Mouse (Mus musculus): ENCODE data around the gene Elmo1. TPM values are rescaled to one million over a fixed set of nuclear protein-coding genes. Genes with fewer than 3 reads are reported as not detected.

The Elmo1 gene
- polyA plus RNA-seq, 1 experiment from 2014 or later = 49.6 TPM

GRCm38 (mm10) chr13:20556739-20557138 is 466.3 kb downstream of the Elmo1 start:
- Histone ChIP-seq H3K9ac (ENCODE audit: low read depth, low read length) (no peak overlapping the region), H3K4me1 (ENCODE audit: control insufficient read depth, insufficient read depth, low read depth, low read length) (no peaks in the 10 kb centered on the region), H3K27me3 (replicated peaks; ENCODE audit: control insufficient read depth, insufficient read depth, low read length) (no peaks in the 10 kb centered on the region), H3K27ac (ENCODE audit: low read depth, low read length) (no peak overlapping the region), H3K9me3 (ENCODE audit: control insufficient read depth, low read length) (no peaks in the 10 kb centered on the region), H3K4me3 (ENCODE audit: low read length) (no peak overlapping the region), H3K4me2 (ENCODE audit: low read length) (no peak overlapping the region), H3K36me3 (ENCODE audit: control insufficient read depth, insufficient read depth, low read length) (no peaks in the 10 kb centered on the region)
- ATAC-seq = no peak; the same call in 1 of the 2 replicates
- WGBS = 81% methylated on average over 10 of the region's 10 CpGs

GRCm38 (mm10) chr13:20557156-20557555 is 466.8 kb downstream of the Elmo1 start:
- ATAC-seq = no peak
- Histone ChIP-seq H3K4me1 (ENCODE audit: control insufficient read depth, insufficient read depth, low read depth, low read length) (no peaks in the 10 kb centered on the region), H3K4me2 (ENCODE audit: low read length) (no peak overlapping the region), H3K36me3 (ENCODE audit: control insufficient read depth, insufficient read depth, low read length) (no peaks in the 10 kb centered on the region), H3K9ac (ENCODE audit: low read depth, low read length) (no peak overlapping the region), H3K27ac (ENCODE audit: low read depth, low read length) (no peak overlapping the region), H3K27me3 (replicated peaks; ENCODE audit: control insufficient read depth, insufficient read depth, low read length) (no peaks in the 10 kb centered on the region), H3K9me3 (ENCODE audit: control insufficient read depth, low read length) (no peaks in the 10 kb centered on the region), H3K4me3 (ENCODE audit: low read length) (no peak overlapping the region)
- WGBS = 43% methylated on average over 8 of the region's 8 CpGs

- H3K36me3 ChIP-seq (ENCODE audit: control insufficient read depth, insufficient read depth, low read length) = no peaks in the 10 kb centered on the region
- no peak overlapping the region for H3K9ac ChIP-seq (ENCODE audit: low read depth, low read length)
- no peak overlapping the region for H3K4me2 ChIP-seq (ENCODE audit: low read length)
- no peak overlapping the region for H3K27ac ChIP-seq (ENCODE audit: low read depth, low read length)
- no peak overlapping the region for H3K4me3 ChIP-seq (ENCODE audit: low read length)
- no peaks in the 10 kb centered on the region for H3K4me1 ChIP-seq (ENCODE audit: control insufficient read depth, insufficient read depth, low read depth, low read length)
- 87% methylated on average over 2 of the region's 2 CpGs for WGBS
- no peaks in the 10 kb centered on the region for H3K9me3 ChIP-seq (ENCODE audit: control insufficient read depth, low read length)
- ATAC-seq = peak; percentile 41
- no peaks in the 10 kb centered on the region for H3K27me3 ChIP-seq (replicated peaks; ENCODE audit: control insufficient read depth, insufficient read depth, low read length)
These were observed 468.0 kb downstream of the Elmo1 start for GRCm38 (mm10) chr13:20558376-20558775.

- Histone ChIP-seq H3K4me3 (ENCODE audit: low read length) (no peak overlapping the region), H3K9me3 (ENCODE audit: control insufficient read depth, low read length) (no peaks in the 10 kb centered on the region), H3K4me2 (ENCODE audit: low read length) (no peak overlapping the region), H3K27ac (ENCODE audit: low read depth, low read length) (no peak overlapping the region), H3K9ac (ENCODE audit: low read depth, low read length) (no peak overlapping the region), H3K4me1 (ENCODE audit: control insufficient read depth, insufficient read depth, low read depth, low read length) (no peaks in the 10 kb centered on the region), H3K36me3 (ENCODE audit: control insufficient read depth, insufficient read depth, low read length) (no peaks in the 10 kb centered on the region), H3K27me3 (replicated peaks; ENCODE audit: control insufficient read depth, insufficient read depth, low read length) (no peaks in the 10 kb centered on the region)
- 88% methylated on average over 9 of the region's 9 CpGs for WGBS
- no peak for ATAC-seq
These were observed 474.0 kb downstream of the Elmo1 start for GRCm38 (mm10) chr13:20564414-20564813.

- no peaks in the 10 kb centered on the region for H3K9me3 ChIP-seq (ENCODE audit: control insufficient read depth, low read length)
- ATAC-seq = no peak
- H3K27me3 ChIP-seq (replicated peaks; ENCODE audit: control insufficient read depth, insufficient read depth, low read length) = no peaks in the 10 kb centered on the region
- no peaks in the 10 kb centered on the region for H3K4me1 ChIP-seq (ENCODE audit: control insufficient read depth, insufficient read depth, low read depth, low read length)
- no peak overlapping the region for H3K9ac ChIP-seq (ENCODE audit: low read depth, low read length)
- peaks cover 3% of the 10 kb centered on the region for H3K36me3 ChIP-seq (ENCODE audit: control insufficient read depth, insufficient read depth, low read length)
- H3K27ac ChIP-seq (ENCODE audit: low read depth, low read length) = no peak overlapping the region
- 98% methylated on average over 2 of the region's 2 CpGs for WGBS
- H3K4me3 ChIP-seq (ENCODE audit: low read length) = no peak overlapping the region
- no peak overlapping the region for H3K4me2 ChIP-seq (ENCODE audit: low read length)
These were observed 484.8 kb downstream of the Elmo1 start for GRCm38 (mm10) chr13:20575186-20575585.

GRCm38 (mm10) chr13:20585868-20586267 is 495.5 kb downstream of the Elmo1 start:
- Histone ChIP-seq H3K4me2 (ENCODE audit: low read length) (no peak overlapping the region), H3K9ac (ENCODE audit: low read depth, low read length) (no peak overlapping the region), H3K4me1 (ENCODE audit: control insufficient read depth, insufficient read depth, low read depth, low read length) (no peaks in the 10 kb centered on the region), H3K36me3 (ENCODE audit: control insufficient read depth, insufficient read depth, low read length) (peaks cover 9% of the 10 kb centered on the region), H3K27ac (ENCODE audit: low read depth, low read length) (no peak overlapping the region), H3K4me3 (ENCODE audit: low read length) (no peak overlapping the region), H3K9me3 (ENCODE audit: control insufficient read depth, low read length) (no peaks in the 10 kb centered on the region), H3K27me3 (replicated peaks; ENCODE audit: control insufficient read depth, insufficient read depth, low read length) (no peaks in the 10 kb centered on the region)
- 71% methylated on average over 4 of the region's 4 CpGs for WGBS
- no peak for ATAC-seq

GRCm38 (mm10) chr13:20586462-20586861 is 496.1 kb downstream of the Elmo1 start:
- Histone ChIP-seq H3K4me2 (ENCODE audit: low read length) (no peak overlapping the region), H3K9me3 (ENCODE audit: control insufficient read depth, low read length) (no peaks in the 10 kb centered on the region), H3K4me3 (ENCODE audit: low read length) (no peak overlapping the region), H3K9ac (ENCODE audit: low read depth, low read length) (no peak overlapping the region), H3K27ac (ENCODE audit: low read depth, low read length) (no peak overlapping the region), H3K27me3 (replicated peaks; ENCODE audit: control insufficient read depth, insufficient read depth, low read length) (no peaks in the 10 kb centered on the region), H3K4me1 (ENCODE audit: control insufficient read depth, insufficient read depth, low read depth, low read length) (no peaks in the 10 kb centered on the region), H3K36me3 (ENCODE audit: control insufficient read depth, insufficient read depth, low read length) (peaks cover 8% of the 10 kb centered on the region)
- no peak for ATAC-seq
- 95% methylated on average over 3 of the region's 3 CpGs for WGBS

GRCm38 (mm10) chr13:20590983-20591382 is 500.6 kb downstream of the Elmo1 start:
- no peak overlapping the region for H3K4me3 ChIP-seq (ENCODE audit: low read length)
- WGBS = 76% methylated on average over 4 of the region's 4 CpGs

GRCm38 (mm10) chr13:20597307-20597706 is 506.9 kb downstream of the Elmo1 start:
- Histone ChIP-seq H3K27me3 (replicated peaks; ENCODE audit: control insufficient read depth, insufficient read depth, low read length) (no peaks in the 10 kb centered on the region), H3K4me2 (ENCODE audit: low read length) (no peak overlapping the region), H3K36me3 (ENCODE audit: control insufficient read depth, insufficient read depth, low read length) (no peaks in the 10 kb centered on the region), H3K27ac (ENCODE audit: low read depth, low read length) (no peak overlapping the region), H3K9ac (ENCODE audit: low read depth, low read length) (no peak overlapping the region), H3K9me3 (ENCODE audit: control insufficient read depth, low read length) (no peaks in the 10 kb centered on the region), H3K4me3 (ENCODE audit: low read length) (no peak overlapping the region), H3K4me1 (ENCODE audit: control insufficient read depth, insufficient read depth, low read depth, low read length) (no peaks in the 10 kb centered on the region)
- 61% methylated on average over 5 of the region's 5 CpGs for WGBS
- no peak for ATAC-seq

More at GRCm38 (mm10) chr13:20590983-20591382, 500.6 kb downstream of the Elmo1 start:
- H3K9ac ChIP-seq (ENCODE audit: low read depth, low read length) = no peak overlapping the region
- no peaks in the 10 kb centered on the region for H3K4me1 ChIP-seq (ENCODE audit: control insufficient read depth, insufficient read depth, low read depth, low read length)
- no peak overlapping the region for H3K4me2 ChIP-seq (ENCODE audit: low read length)
- H3K27ac ChIP-seq (ENCODE audit: low read depth, low read length) = no peak overlapping the region
- peaks cover 8% of the 10 kb centered on the region for H3K36me3 ChIP-seq (ENCODE audit: control insufficient read depth, insufficient read depth, low read length)
- H3K27me3 ChIP-seq (replicated peaks; ENCODE audit: control insufficient read depth, insufficient read depth, low read length) = no peaks in the 10 kb centered on the region
- 0 out of 2 replicates have a peak, but pooled peaks have one; percentile 37 for ATAC-seq
- no peaks in the 10 kb centered on the region for H3K9me3 ChIP-seq (ENCODE audit: control insufficient read depth, low read length)

- Histone ChIP-seq H3K36me3 (ENCODE audit: control insufficient read depth, insufficient read depth, low read length) (no peaks in the 10 kb centered on the region), H3K9me3 (ENCODE audit: control insufficient read depth, low read length) (no peaks in the 10 kb centered on the region), H3K4me3 (ENCODE audit: low read length) (no peak overlapping the region), H3K27me3 (replicated peaks; ENCODE audit: control insufficient read depth, insufficient read depth, low read length) (no peaks in the 10 kb centered on the region), H3K27ac (ENCODE audit: low read depth, low read length) (no peak overlapping the region), H3K9ac (ENCODE audit: low read depth, low read length) (no peak overlapping the region), H3K4me2 (ENCODE audit: low read length) (no peak overlapping the region), H3K4me1 (ENCODE audit: control insufficient read depth, insufficient read depth, low read depth, low read length) (no peaks in the 10 kb centered on the region)
- ATAC-seq = no peak
- WGBS = 88% methylated on average over 3 of the region's 3 CpGs
These were observed 508.2 kb downstream of the Elmo1 start for GRCm38 (mm10) chr13:20598618-20599017.

All from hindbrain, embryonic 16.5 days (tissue).